Mouse (Mus musculus): ENCODE results near the gene Nfxl1.
"Not testable (repeated sequence)": the region's sequence is repeated elsewhere in the genome, so short reads cannot be mapped to it uniquely, and the experiment has no call there.

Gene Nfxl1

GRCm38 (mm10) chr5:72559544-72560049 lies at the start of gene Nfxl1:
TSS of gene Nfxl1 (minus strand) at chr5:72559684.
- in situ Hi-C loops (cut with MboI, MseI) = loop anchor here (5.0 kb wide), 1 partner anchor 78 kb away; no protein-coding TSS in a partner anchor

GRCm38 (mm10) chr5:72603138-72603537 lies 43.7 kb upstream of the Nfxl1 start:
- in situ Hi-C loops (cut with MboI, MseI) = no loop called here

GRCm38 (mm10) chr5:72601006-72601405 lies 41.5 kb upstream of the Nfxl1 start:
- in situ Hi-C loops (cut with MboI, MseI) = no loop called here

- in situ Hi-C loops (cut with MboI, MseI) = no loop called here
These were observed 27.8 kb upstream of the Nfxl1 start, which contains the start of gene Gm5868 for GRCm38 (mm10) chr5:72587192-72587681. TSS of gene Gm5868 (minus strand) at chr5:72587551.

- in situ Hi-C loops (cut with MboI, MseI) = not testable (repeated sequence)
These were observed 27.2 kb upstream of the Nfxl1 start for GRCm38 (mm10) chr5:72586667-72587191.

- in situ Hi-C loops (cut with MboI, MseI) = not testable (repeated sequence)
These were observed 26.6 kb upstream of the Nfxl1 start for GRCm38 (mm10) chr5:72586122-72586521.

GRCm38 (mm10) chr5:72580970-72581332 lies 21.5 kb upstream of the Nfxl1 start, which contains the start of gene Zar1:
TSS of gene Zar1 (minus strand) at chr5:72581254.
- in situ Hi-C loops (cut with MboI, MseI) = loop anchor here (5.0 kb wide), 1 partner anchor 431 kb away; no protein-coding TSS in a partner anchor

- in situ Hi-C loops (cut with MboI, MseI) = loop anchor here (5.0 kb wide), 1 partner anchor 432 kb away; no protein-coding TSS in a partner anchor
These were observed 20.8 kb upstream of the Nfxl1 start for GRCm38 (mm10) chr5:72580088-72580969.

GRCm38 (mm10) chr5:72579599-72579998 lies 20.1 kb upstream of the Nfxl1 start:
- in situ Hi-C loops (cut with MboI, MseI) = loop anchor here (5.0 kb wide), 1 partner anchor 67 kb away; no protein-coding TSS in a partner anchor

- in situ Hi-C loops (cut with MboI, MseI) = no loop called here
These were observed 6.1 kb upstream of the Nfxl1 start for GRCm38 (mm10) chr5:72565621-72566020.

GRCm38 (mm10) chr5:72563183-72563582 lies 3.7 kb upstream of the Nfxl1 start:
- in situ Hi-C loops (cut with MboI, MseI) = not testable (repeated sequence)

- in situ Hi-C loops (cut with MboI, MseI) = no loop called here
These were observed 1.6 kb upstream of the Nfxl1 start for GRCm38 (mm10) chr5:72560976-72561628.

- in situ Hi-C loops (cut with MboI, MseI) = loop anchor here (5.0 kb wide), 1 partner anchor 78 kb away; no protein-coding TSS in a partner anchor
These were observed 563 bp downstream of the Nfxl1 start for GRCm38 (mm10) chr5:72558716-72559526.

GRCm38 (mm10) chr5:72556245-72556644 lies 3.2 kb downstream of the Nfxl1 start:
- in situ Hi-C loops (cut with MboI, MseI) = loop anchor here (5.0 kb wide), 1 partner anchor 81 kb away; no protein-coding TSS in a partner anchor

- in situ Hi-C loops (cut with MboI, MseI) = no loop called here
These were observed 8.3 kb downstream of the Nfxl1 start for GRCm38 (mm10) chr5:72551209-72551608.

- in situ Hi-C loops (cut with MboI, MseI) = no loop called here
These were observed 30.6 kb downstream of the Nfxl1 start for GRCm38 (mm10) chr5:72528896-72529295.

- in situ Hi-C loops (cut with MboI, MseI) = loop anchor here (5.0 kb wide), 1 partner anchor 63 kb away; no protein-coding TSS in a partner anchor
These were observed 45.7 kb downstream of the Nfxl1 start for GRCm38 (mm10) chr5:72513808-72514207.

- in situ Hi-C loops (cut with MboI, MseI) = loop anchor here (10.0 kb wide), 1 partner anchor 151 kb away; no protein-coding TSS in a partner anchor
These were observed 53.7 kb downstream of the Nfxl1 start for GRCm38 (mm10) chr5:72505740-72506139.

- in situ Hi-C loops (cut with MboI, MseI) = loop anchor here (10.0 kb wide), 1 partner anchor 149 kb away; no protein-coding TSS in a partner anchor
These were observed 55.7 kb downstream of the Nfxl1 start, which contains the start of gene Corin for GRCm38 (mm10) chr5:72503531-72504523. TSS of gene Corin (minus strand) at chr5:72504473.
